Mouse (Mus musculus) megakaryocyte, embryonic 14.5 days (primary cell): ENCODE measurements around the gene Tenm4.

Source experiments
- FLI1 ChIP-seq: IDR thresholded peaks from 2 replicates; pipeline ENCODE4 v1.6.1; 2012; ENCODE audit warnings: low read length, inconsistent platforms, mixed read lengths
- GATA1 ChIP-seq: IDR thresholded peaks from 3 replicates; pipeline ENCODE4 v1.6.1; 2012; ENCODE audit warnings: mixed read lengths, low read length, inconsistent platforms, borderline replicate concordance

GRCm38 (mm10) chr7:96597871-96598270 lies 426.8 kb downstream of the Tenm4 start:
- TF ChIP-seq GATA1: no peak
- TF ChIP-seq FLI1: no peak
